Mouse (Mus musculus): ENCODE measurements around the gene Slc19a1.
A peak's percentile ranks its signal among the peaks of the same experiment; 100 is the strongest.

Gene Slc19a1

GRCm38 (mm10) chr10:77032591-77033322 is 716 bp downstream of the Slc19a1 start:
- DNase-seq (ENCODE audit: low spot score in 2 of 2) = peak; percentile 91 to 94

GRCm38 (mm10) chr10:77033323-77034025 is 1.4 kb downstream of the Slc19a1 start:
- no peak for DNase-seq (ENCODE audit: low spot score in 2 of 2)

- no peak for DNase-seq (ENCODE audit: low spot score in 2 of 2)
These were observed 3.4 kb downstream of the Slc19a1 start for GRCm38 (mm10) chr10:77035487-77035886.

GRCm38 (mm10) chr10:77038579-77039174 is 6.6 kb downstream of the Slc19a1 start:
- DNase-seq (ENCODE audit: low spot score in 2 of 2) = no peak

GRCm38 (mm10) chr10:77048196-77048595 is 16.2 kb downstream of the Slc19a1 start:
- no peak for DNase-seq (ENCODE audit: low spot score in 2 of 2)

GRCm38 (mm10) chr10:77048606-77049005 is 16.6 kb downstream of the Slc19a1 start:
- no peak for DNase-seq (ENCODE audit: low spot score in 2 of 2)

- DNase-seq (ENCODE audit: low spot score in 2 of 2) = no peak
These were observed 24.7 kb downstream of the Slc19a1 start for GRCm38 (mm10) chr10:77056768-77057167.

- no peak for DNase-seq (ENCODE audit: low spot score in 2 of 2)
These were observed 29.4 kb downstream of the Slc19a1 start for GRCm38 (mm10) chr10:77061426-77061825.

GRCm38 (mm10) chr10:77062393-77063010 is 30.5 kb downstream of the Slc19a1 start:
- no peak for DNase-seq (ENCODE audit: low spot score in 2 of 2)

- DNase-seq (ENCODE audit: low spot score in 2 of 2) = no peak
These were observed 32.2 kb downstream of the Slc19a1 start for GRCm38 (mm10) chr10:77064239-77064638.

- DNase-seq (ENCODE audit: low spot score in 2 of 2) = no peak
These were observed 32.6 kb downstream of the Slc19a1 start for GRCm38 (mm10) chr10:77064659-77065058.

GRCm38 (mm10) chr10:77068469-77068868 is 36.4 kb downstream of the Slc19a1 start:
- no peak for DNase-seq (ENCODE audit: low spot score in 2 of 2)

GRCm38 (mm10) chr10:77070072-77070471 is 38.0 kb downstream of the Slc19a1 start:
- DNase-seq (ENCODE audit: low spot score in 2 of 2) = peak in 1 of 2 experiments; percentile 28

- no peak for DNase-seq (ENCODE audit: low spot score in 2 of 2)
These were observed 42.4 kb downstream of the Slc19a1 start for GRCm38 (mm10) chr10:77074276-77074974.

- DNase-seq (ENCODE audit: low spot score in 2 of 2) = no peak
These were observed 46.4 kb downstream of the Slc19a1 start for GRCm38 (mm10) chr10:77078456-77078855.

GRCm38 (mm10) chr10:77078961-77079360 is 46.9 kb downstream of the Slc19a1 start:
- no peak for DNase-seq (ENCODE audit: low spot score in 2 of 2)

- DNase-seq (ENCODE audit: low spot score in 2 of 2) = peak; percentile 65
These were observed 50.4 kb downstream of the Slc19a1 start for GRCm38 (mm10) chr10:77082453-77082852.

- no peak for DNase-seq (ENCODE audit: low spot score in 2 of 2)
These were observed 50.9 kb downstream of the Slc19a1 start for GRCm38 (mm10) chr10:77082921-77083320.

- DNase-seq (ENCODE audit: low spot score in 2 of 2) = no peak
These were observed 52.5 kb downstream of the Slc19a1 start for GRCm38 (mm10) chr10:77084568-77084967.

GRCm38 (mm10) chr10:77089336-77089735 is 57.3 kb downstream of the Slc19a1 start:
- DNase-seq (ENCODE audit: low spot score in 2 of 2) = peak; percentile 35 to 57

- no peak for DNase-seq (ENCODE audit: low spot score in 2 of 2)
These were observed 58.0 kb downstream of the Slc19a1 start for GRCm38 (mm10) chr10:77090063-77090462.
